Mouse (Mus musculus) G1E (cell line): Measurements from ENCODE around the gene Klri1. TPM values are rescaled to one million over a fixed set of nuclear protein-coding genes. Genes with fewer than 3 reads are reported as not detected.

Source experiments
- polyA plus RNA-seq: library from polyadenylated mRNA; stranded (reverse); fragments of >175 nt; gene quantifications from 2 replicates; pipeline ENCODE4 v1.2.3, GENCODE M21; 2012
- total RNA-seq, 2 experiments: library from RNA; stranded (forward) in 1 of 2; stranded (reverse) in 1 of 2; fragments of 200-1000 nt in 1 of 2; fragments of >200 nt in 1 of 2; fragmentation: Nextera tagmentation in 1 of 2; gene quantifications; 2 replicates each; pipeline ENCODE4 v1.2.3; 2014 to 2017

The Klri1 gene
- total and polyA plus RNA-seq, 3 experiments: not detected

Other genes with a start within 250 kb of the Klri1 start
- not detected in 2 replicates for gene Olr1, start 210.0 kb downstream of the Klri1 start, total RNA-seq (2014; fragmentation: Nextera tagmentation)
- 0.58 and 1.4 TPM in 2 replicates for gene Olr1, start 210.0 kb downstream of the Klri1 start, total RNA-seq (2017)
- gene Olr1, start 210.0 kb downstream of the Klri1 start, polyA plus RNA-seq: not detected in 2 replicates
- not detected in 2 replicates for gene Tmem52b, start 204.6 kb downstream of the Klri1 start, total RNA-seq (2014; fragmentation: Nextera tagmentation)
- gene Tmem52b, start 204.6 kb downstream of the Klri1 start, total RNA-seq (2017): 0.05 and 0.12 TPM in 2 replicates
- not detected in 2 replicates for gene Tmem52b, start 204.6 kb downstream of the Klri1 start, polyA plus RNA-seq
- gene Gabarapl1, start 184.0 kb downstream of the Klri1 start, total RNA-seq (2014; fragmentation: Nextera tagmentation): 13.0 and 17.6 TPM in 2 replicates
- 51.7 and 67.0 TPM in 2 replicates for gene Gabarapl1, start 184.0 kb downstream of the Klri1 start, total RNA-seq (2017)
- gene Gabarapl1, start 184.0 kb downstream of the Klri1 start, polyA plus RNA-seq: 51.5 and 55.4 TPM in 2 replicates
- gene Klre1, start 139.2 kb downstream of the Klri1 start, total RNA-seq (2014; fragmentation: Nextera tagmentation): not detected in 2 replicates
- gene Klre1, start 139.2 kb downstream of the Klri1 start, total RNA-seq (2017): 0.12 and 0.16 TPM in 2 replicates
- not detected in 2 replicates for gene Klre1, start 139.2 kb downstream of the Klri1 start, polyA plus RNA-seq
- not detected in 2 replicates for gene Klrd1, start 125.3 kb downstream of the Klri1 start, total RNA-seq (2014; fragmentation: Nextera tagmentation)
- gene Klrd1, start 125.3 kb downstream of the Klri1 start, total RNA-seq (2017): not detected in 2 replicates
- not detected in 2 replicates for gene Klrd1, start 125.3 kb downstream of the Klri1 start, polyA plus RNA-seq
- not detected in 2 replicates for gene Klrk1, start 93.3 kb downstream of the Klri1 start, total RNA-seq (2014; fragmentation: Nextera tagmentation)
- 0.12 and 0.38 TPM in 2 replicates for gene Klrk1, start 93.3 kb downstream of the Klri1 start, total RNA-seq (2017)
- gene Klrk1, start 93.3 kb downstream of the Klri1 start, polyA plus RNA-seq: not detected in 2 replicates
- gene Klrc3, start 73.8 kb downstream of the Klri1 start, total RNA-seq (2014; fragmentation: Nextera tagmentation): not detected in 2 replicates
- gene Klrc3, start 73.8 kb downstream of the Klri1 start, total RNA-seq (2017): 0.27 TPM in 1 of 2 replicates, not detected in the other
- gene Klrc3, start 73.8 kb downstream of the Klri1 start, polyA plus RNA-seq: not detected in 2 replicates
- not detected in 2 replicates for gene Klrc2, start 56.4 kb downstream of the Klri1 start, total RNA-seq (2014; fragmentation: Nextera tagmentation)
- gene Klrc2, start 56.4 kb downstream of the Klri1 start, total RNA-seq (2017): 0.11 and 0.29 TPM in 2 replicates
- gene Klrc2, start 56.4 kb downstream of the Klri1 start, polyA plus RNA-seq: not detected in 2 replicates
- gene Klrc1, start 38.2 kb downstream of the Klri1 start, total RNA-seq (2014; fragmentation: Nextera tagmentation): not detected in 2 replicates
- gene Klrc1, start 38.2 kb downstream of the Klri1 start, total RNA-seq (2017): not detected in 2 replicates
- gene Klrc1, start 38.2 kb downstream of the Klri1 start, polyA plus RNA-seq: not detected in 2 replicates
- not detected in 2 replicates for gene Klri2, start 23.4 kb upstream of the Klri1 start, total RNA-seq (2014; fragmentation: Nextera tagmentation)
- gene Klri2, start 23.4 kb upstream of the Klri1 start, total RNA-seq (2017): 0.06 and 0.16 TPM in 2 replicates
- gene Klri2, start 23.4 kb upstream of the Klri1 start, polyA plus RNA-seq: not detected in 2 replicates
- gene Gm156, start 67.1 kb upstream of the Klri1 start, total RNA-seq (2014; fragmentation: Nextera tagmentation): not detected in 2 replicates
- gene Gm156, start 67.1 kb upstream of the Klri1 start, total RNA-seq (2017): 0.29 TPM in 1 of 2 replicates, not detected in the other
- gene Gm156, start 67.1 kb upstream of the Klri1 start, polyA plus RNA-seq: not detected in 2 replicates
- gene Gm17631, start 145.5 kb upstream of the Klri1 start, total RNA-seq (2014; fragmentation: Nextera tagmentation): not detected in 2 replicates
- not detected in 2 replicates for gene Gm17631, start 145.5 kb upstream of the Klri1 start, total RNA-seq (2017)
- not detected in 2 replicates for gene Gm17631, start 145.5 kb upstream of the Klri1 start, polyA plus RNA-seq
- gene Klra17, start 159.5 kb upstream of the Klri1 start, total RNA-seq (2014; fragmentation: Nextera tagmentation): not detected in 2 replicates
- not detected in 2 replicates for gene Klra17, start 159.5 kb upstream of the Klri1 start, total RNA-seq (2017)
- not detected in 2 replicates for gene Klra17, start 159.5 kb upstream of the Klri1 start, polyA plus RNA-seq
- not detected in 2 replicates for gene Klra5, start 200.5 kb upstream of the Klri1 start, total RNA-seq (2014; fragmentation: Nextera tagmentation)
- gene Klra5, start 200.5 kb upstream of the Klri1 start, total RNA-seq (2017): not detected in 2 replicates
- gene Klra5, start 200.5 kb upstream of the Klri1 start, polyA plus RNA-seq: not detected in 2 replicates